In genomic region chr13:51992878-51993277, GRCm38 (mm10) we compare ENCODE assay signal across 36 mouse cellular contexts.
"Had no signal": no experiment of that assay in that cellular context is flagged by ENCODE, and none has a peak within 500 bp of the region (broad histone marks: within the 10 kb centered on the region; RNA-seq: fewer than 3 reads in every experiment).

No protein-coding gene starts in this region.

- H3K27me3 ChIP-seq: heart, embryonic 12.5 days; heart, embryonic 13.5 days; heart, embryonic 15.5 days; hindbrain, embryonic 12.5 days; hindbrain, embryonic 13.5 days; hindbrain, embryonic 15.5 days; intestine, embryonic 15.5 days; kidney, embryonic 15.5 days had no signal

- DNase-seq: heart, adult 18-20 months; heart, adult 2 months; heart, postnatal 10 days; heart, postnatal 14 days; heart, postnatal 36 days; heart, postnatal 4 days; kidney, adult 11 months; kidney, adult 18-20 months; kidney, adult 2 months; kidney, adult 8-10 months; kidney, adult 9 months; kidney, postnatal 10 days; kidney, postnatal 14 days; kidney, postnatal 25 days; kidney, postnatal 36 days; kidney, postnatal 4 days; layer of hippocampus, adult 9-11 months had no signal

- H3K4me1 ChIP-seq: heart, embryonic 12.5 days; heart, embryonic 15.5 days; hindbrain, embryonic 12.5 days; hindbrain, embryonic 13.5 days; hindbrain, embryonic 15.5 days; intestine, embryonic 15.5 days; kidney, embryonic 15.5 days had no signal

- H3K27ac ChIP-seq: heart, adult 2 months; heart, embryonic 10.5 days; heart, embryonic 13.5 days; heart, embryonic 15.5 days; hindbrain, embryonic 10.5 days; hindbrain, embryonic 12.5 days; hindbrain, embryonic 13.5 days; hindbrain, embryonic 14.5 days; hindbrain, embryonic 15.5 days; hindbrain, postnatal 0 days; intestine, embryonic 15.5 days; kidney, embryonic 15.5 days; kidney, postnatal 0 days; layer of hippocampus, adult 2 months had no signal

- H3K4me3 ChIP-seq: heart, adult 2 months; heart, embryonic 10.5 days; heart, embryonic 12.5 days; heart, embryonic 13.5 days; heart, embryonic 15.5 days; hindbrain, embryonic 10.5 days; hindbrain, embryonic 12.5 days; hindbrain, embryonic 13.5 days; hindbrain, embryonic 15.5 days; intestine, embryonic 15.5 days; kidney, embryonic 15.5 days; layer of hippocampus, adult 2 months had no signal

- H3K36me3 ChIP-seq: heart, embryonic 10.5 days; heart, embryonic 12.5 days; heart, embryonic 13.5 days; heart, embryonic 15.5 days; hindbrain, embryonic 10.5 days; hindbrain, embryonic 12.5 days; hindbrain, embryonic 13.5 days; hindbrain, embryonic 15.5 days; intestine, embryonic 15.5 days; kidney, embryonic 15.5 days had no signal

- ATAC-seq: hindbrain, embryonic 16.5 days; hindbrain, postnatal 0 days; inflammation-experienced regulatory T-cells, adult 6 months; intestine, embryonic 15.5 days; intestine, embryonic 16.5 days; intestine, postnatal 0 days had no signal

- H3K9me3 ChIP-seq: heart, embryonic 10.5 days; heart, embryonic 12.5 days; heart, embryonic 13.5 days; heart, embryonic 15.5 days; hindbrain, embryonic 10.5 days; hindbrain, embryonic 12.5 days; hindbrain, embryonic 13.5 days; hindbrain, embryonic 15.5 days; intestine, embryonic 15.5 days; kidney, embryonic 15.5 days had no signal

- H3K9ac ChIP-seq: heart, embryonic 12.5 days; heart, embryonic 13.5 days; heart, embryonic 15.5 days; hindbrain, embryonic 12.5 days; hindbrain, embryonic 13.5 days; hindbrain, embryonic 14.5 days; hindbrain, embryonic 15.5 days; intestine, embryonic 15.5 days; kidney, embryonic 15.5 days had no signal

- H3K4me2 ChIP-seq: heart, embryonic 11.5 days; heart, embryonic 12.5 days; heart, embryonic 13.5 days; heart, embryonic 15.5 days; hindbrain, embryonic 12.5 days; hindbrain, embryonic 13.5 days; hindbrain, embryonic 14.5 days; hindbrain, embryonic 15.5 days; intestine, embryonic 15.5 days; kidney, embryonic 15.5 days had no signal
